Comparison of ENCODE assay signal across 9 mouse cellular contexts in genomic region chr12:69087928-69088609, GRCm38 (mm10).
DNase-seq lines count a peak whose midpoint lies in the region; ATAC-seq lines count a peak whose summit lies in the region.
"Had no signal": no experiment of that assay in that cellular context is flagged by ENCODE, and none has a peak within 500 bp of the region (broad histone marks: within the 10 kb centered on the region; RNA-seq: fewer than 3 reads in every experiment).

No protein-coding gene starts in this region.

- H3K9me3 ChIP-seq in intestine, embryonic 14.5 days (ENCODE audit: control insufficient read depth, low read length) = no peaks in the 10 kb centered on the region
- no peaks in the 10 kb centered on the region for H3K9me3 ChIP-seq in intestine, embryonic 16.5 days (ENCODE audit: control insufficient read depth, low read length)
- H3K9me3 ChIP-seq in heart, embryonic 13.5 days = no peaks in the 10 kb centered on the region
- H3K9me3 ChIP-seq: liver, embryonic 15.5 days had no signal

- no peak for DNase-seq in intestine, embryonic 14.5 days (ENCODE audit: low spot score)
- peak; percentile 57 for DNase-seq in CD4-positive, CD25-positive, alpha-beta regulatory T cell, adult 2 months (ENCODE audit: low read depth, low spot score)
- DNase-seq in c-Kit-negative CD71-positive TER-119-positive erythroid progenitor cells, embryonic 14.5 days (ENCODE audit: low read depth, low spot score) = peak; percentile 17
- DNase-seq in left cerebral cortex, adult 9 months (ENCODE audit: low spot score in 2 of 2) = peak; percentile 18 to 77
- DNase-seq in splenic B cell, adult 2 months (ENCODE audit: low read depth, low spot score) = peak; percentile 38
- no peak for DNase-seq in gastrocnemius, adult 8-10 months (ENCODE audit: low spot score in 2 of 2)

- H3K36me3 ChIP-seq in intestine, embryonic 14.5 days (ENCODE audit: control insufficient read depth, insufficient read depth, low read length) = no peaks in the 10 kb centered on the region
- no peaks in the 10 kb centered on the region for H3K36me3 ChIP-seq in intestine, embryonic 16.5 days (ENCODE audit: control insufficient read depth, insufficient read depth, low read length)
- no peaks in the 10 kb centered on the region for H3K36me3 ChIP-seq in heart, embryonic 13.5 days
- no peaks in the 10 kb centered on the region for H3K36me3 ChIP-seq in splenic B cell, adult 2 months (ENCODE audit: control insufficient read depth, insufficient read depth, low read length, poor library complexity, severe bottlenecking)
- H3K36me3 ChIP-seq: liver, embryonic 15.5 days had no signal

- H3K4me3 ChIP-seq in intestine, embryonic 14.5 days (ENCODE audit: low read depth, low read length) = no peak overlapping the region
- H3K4me3 ChIP-seq in intestine, embryonic 16.5 days (ENCODE audit: low read length) = no peak overlapping the region
- H3K4me3 ChIP-seq in heart, embryonic 13.5 days = no peak overlapping the region
- H3K4me3 ChIP-seq: liver, embryonic 15.5 days had no signal

- H3K4me1 ChIP-seq in intestine, embryonic 14.5 days (replicated peaks; ENCODE audit: control insufficient read depth, insufficient read depth, low read length) = no peaks in the 10 kb centered on the region; the same call in 1 of the 2 replicates
- 0 out of 2 replicates have a peak, but pooled peaks cover 3% of the 10 kb centered on the region for H3K4me1 ChIP-seq in intestine, embryonic 16.5 days (ENCODE audit: control insufficient read depth, insufficient read depth, low read length)
- peaks cover 5% of the 10 kb centered on the region for H3K4me1 ChIP-seq in heart, embryonic 13.5 days
- H3K4me1 ChIP-seq: liver, embryonic 15.5 days had no signal

- no peak overlapping the region for H3K9ac ChIP-seq in intestine, embryonic 14.5 days (ENCODE audit: low read length)
- no peak overlapping the region for H3K9ac ChIP-seq in intestine, embryonic 16.5 days (ENCODE audit: low read depth, low read length)
- H3K9ac ChIP-seq in heart, embryonic 13.5 days = no peak overlapping the region
- H3K9ac ChIP-seq: liver, embryonic 15.5 days had no signal

- WGBS in intestine, embryonic 14.5 days = 70% methylated on average over 9 of the region's 9 CpGs
- 66% methylated on average over 9 of the region's 9 CpGs for WGBS in intestine, embryonic 16.5 days
- 62% methylated on average over 9 of the region's 9 CpGs for WGBS in heart, embryonic 13.5 days

- no peaks in the 10 kb centered on the region for H3K27me3 ChIP-seq in intestine, embryonic 14.5 days (replicated peaks; ENCODE audit: control insufficient read depth, insufficient read depth, low read length)
- H3K27me3 ChIP-seq in intestine, embryonic 16.5 days (replicated peaks; ENCODE audit: control insufficient read depth, insufficient read depth, low read length) = no peaks in the 10 kb centered on the region
- no peaks in the 10 kb centered on the region; the same call in 1 of the 2 replicates for H3K27me3 ChIP-seq in heart, embryonic 13.5 days (replicated peaks)
- no peaks in the 10 kb centered on the region for H3K27me3 ChIP-seq in splenic B cell, adult 2 months (ENCODE audit: control insufficient read depth, insufficient read depth, low read length, poor library complexity, severe bottlenecking)
- H3K27me3 ChIP-seq: liver, embryonic 15.5 days had no signal

- peak overlapping the region; percentile 4; the same call in 1 of the 2 replicates for H3K4me2 ChIP-seq in intestine, embryonic 14.5 days (ENCODE audit: low read length)
- no peak overlapping the region for H3K4me2 ChIP-seq in intestine, embryonic 16.5 days (ENCODE audit: low read depth, low read length)
- H3K4me2 ChIP-seq in heart, embryonic 13.5 days = peak overlapping the region; percentile 33; the same call in 1 of the 2 replicates
- H3K4me2 ChIP-seq: liver, embryonic 15.5 days had no signal

- ATAC-seq in intestine, embryonic 14.5 days (replicated peaks; ENCODE audit: low FRiP score, low TSS enrichment, low read depth) = no peak
- ATAC-seq in intestine, embryonic 16.5 days = no peak; the same call in 1 of the 2 replicates
- no peak for ATAC-seq in heart, embryonic 13.5 days (ENCODE audit: extremely low read depth, insufficient number of reproducible peaks, low FRiP score, low TSS enrichment)

- H3K27ac ChIP-seq in intestine, embryonic 14.5 days (ENCODE audit: low read depth) = no peak overlapping the region
- no peak overlapping the region for H3K27ac ChIP-seq in intestine, embryonic 16.5 days (ENCODE audit: low read length)
- no peak overlapping the region for H3K27ac ChIP-seq in heart, embryonic 13.5 days (replicated peaks)
- H3K27ac ChIP-seq: liver, embryonic 15.5 days had no signal

Comparison
In these comparisons a context has a peak if more than half of its experiments do, and no peak if none do; other contexts are left out.
1. DNase-seq: peak in CD4-positive, CD25-positive, alpha-beta regulatory T cell, adult 2 months (single experiment), c-Kit-negative CD71-positive TER-119-positive erythroid progenitor cells, embryonic 14.5 days (single experiment), left cerebral cortex, adult 9 months (2 of 2) and splenic B cell, adult 2 months (single experiment); none in intestine, embryonic 14.5 days (single experiment) and gastrocnemius, adult 8-10 months (0 of 2).